Mouse (Mus musculus) kidney, embryonic 15.5 days (tissue): Measurements from ENCODE around the gene Flywch2. TPM values are rescaled to one million over a fixed set of nuclear protein-coding genes. Genes with fewer than 3 reads are reported as not detected.

ENCODE experiments used
- ATAC-seq: fragments of 200-750 bp; cut with Nextera tagmentation; replicated peaks from 2 replicates; pipeline ENCODE4 v1.8.0; 2017; ENCODE audit warnings: moderate TSS enrichment; ENCODE audit not compliant: low FRiP score
- H3K27ac ChIP-seq: fragments of 300-500 bp; sonication (generic); 2 replicates; pipeline ENCODE4 v1.5.1; 2015; ENCODE audit warnings: mild to moderate bottlenecking, inconsistent platforms
- H3K27me3 ChIP-seq: fragments of 300-500 bp; sonication (generic); 2 replicates; pipeline ENCODE4 v1.6.1; 2015; ENCODE audit warnings: inconsistent platforms
- H3K36me3 ChIP-seq: fragments of 300-500 bp; sonication (generic); 2 replicates; pipeline ENCODE4 v1.6.1; 2015; ENCODE audit warnings: inconsistent platforms
- H3K4me1 ChIP-seq: fragments of 300-500 bp; sonication (generic); 2 replicates; pipeline ENCODE4 v1.6.1; 2015; ENCODE audit warnings: inconsistent platforms
- H3K4me2 ChIP-seq: fragments of 300-500 bp; sonication (generic); 2 replicates; pipeline ENCODE4 v1.6.1; 2015; ENCODE audit warnings: moderate library complexity, mild to moderate bottlenecking, inconsistent platforms
- H3K4me3 ChIP-seq: fragments of 300-500 bp; sonication (generic); replicated peaks from 2 replicates; pipeline ENCODE4 v1.5.1; 2015; ENCODE audit warnings: mild to moderate bottlenecking, inconsistent platforms
- H3K9ac ChIP-seq: fragments of 300-500 bp; sonication (generic); 2 replicates; pipeline ENCODE4 v1.6.1; 2015; ENCODE audit warnings: mild to moderate bottlenecking, inconsistent platforms
- H3K9me3 ChIP-seq: fragments of 300-500 bp; sonication (generic); replicated peaks from 2 replicates; pipeline ENCODE4 v1.6.1; 2016; ENCODE audit warnings: inconsistent platforms
- WGBS: fragments of 180-500 bp; shearing (Covaris S2); methylation state at CpG from one replicate; pipeline ENCODE4 v1.1.7; 2015; ENCODE audit warnings: mixed read lengths; 5-methylcytosine and 5-hydroxymethylcytosine counted together
- polyA plus RNA-seq: library from polyadenylated mRNA; unstranded; fragments of >200 nt; fragmentation: Nextera tagmentation; extraction: Ambion mirVana; gene quantifications from 2 replicates; pipeline ENCODE4 v1.2.1, GENCODE M21; 2015

The Flywch2 gene
- polyA plus RNA-seq, 1 experiment from 2014 or later, result 37.4 TPM

GRCm38 (mm10) chr17:23746311-23746710, 39.6 kb downstream of the Flywch2 start:
- Histone ChIP-seq H3K36me3 (peaks cover 1% of the 10 kb centered on the region), H3K27me3 (peaks cover 68% of the 10 kb centered on the region), H3K4me2 (peak overlapping the region; percentile 67), H3K4me3 (peak overlapping the region; percentile 37), H3K27ac (no peak overlapping the region), H3K4me1 (peaks cover 56% of the 10 kb centered on the region), H3K9ac (no peak overlapping the region), H3K9me3 (no peaks in the 10 kb centered on the region)
- ATAC-seq, result no peak
- WGBS, result 5% methylated on average over 12 of the region's 12 CpGs

DNA sequence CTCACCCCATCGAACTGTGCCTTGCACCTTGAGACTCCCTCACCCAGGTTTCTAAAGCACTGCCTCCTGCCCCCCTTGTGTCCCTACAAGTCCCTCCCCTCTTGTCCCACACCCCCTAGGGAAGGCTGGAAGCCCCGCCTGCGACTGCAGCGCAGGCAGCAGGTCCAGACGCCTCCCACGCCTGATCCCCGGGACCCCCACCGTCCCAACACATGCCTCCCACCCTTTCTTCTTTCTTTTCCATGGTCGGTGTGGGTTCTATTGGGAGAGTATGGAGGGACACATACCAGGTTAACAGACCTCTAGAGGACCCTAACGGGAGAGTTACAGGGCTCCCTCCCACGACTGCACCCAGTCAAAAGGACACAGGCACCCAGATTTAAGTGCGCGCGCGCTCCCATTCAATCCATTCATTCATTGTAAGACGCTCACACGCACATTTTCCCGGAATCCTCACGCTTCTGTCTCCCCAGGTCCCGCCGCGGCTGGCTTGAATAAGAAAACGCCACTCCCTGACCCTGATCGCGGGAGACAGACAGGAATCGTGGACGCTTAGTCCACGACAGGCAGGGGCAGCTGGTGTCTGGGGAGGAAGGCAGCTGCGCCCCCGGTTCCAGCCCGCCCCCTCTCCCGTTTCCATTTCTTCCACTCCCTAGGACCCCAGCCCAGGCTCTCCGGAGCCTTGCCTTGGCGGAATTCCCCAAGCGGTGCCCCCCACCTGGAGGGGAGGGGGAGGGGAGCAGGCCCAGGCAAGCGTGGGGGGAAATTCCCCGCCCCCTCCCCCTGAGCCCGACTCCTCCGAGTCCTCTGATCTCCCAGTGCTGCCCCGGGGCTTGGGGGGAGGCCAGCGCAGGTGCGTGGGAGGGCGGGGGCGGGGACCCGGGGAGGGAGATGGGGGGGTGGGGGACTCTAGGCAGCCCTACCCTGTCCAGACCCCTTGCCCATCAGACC, 40.3 kb downstream of the Flywch2 start, which contains the start of gene Kremen2:
Kremen2 (minus strand) TSS at position 533 of the 951 bp plus-strand sequence.
- Histone ChIP-seq H3K27ac (no peak within 1 kb of the TSS), H3K9me3 (no peaks in the 10 kb centered on the region), H3K36me3 (no peaks in the 10 kb centered on the region), H3K4me1 (peaks cover 61% of the 10 kb centered on the region), H3K4me3 (peak within 1 kb of the TSS; percentile 37), H3K9ac (peak within 1 kb of the TSS; percentile 30; the same call in 1 of the 2 replicates), H3K4me2 (peak within 1 kb of the TSS; percentile 67), H3K27me3 (peaks cover 76% of the 10 kb centered on the region)
- no peak for ATAC-seq
- under 1% methylated on average over 43 of the region's 45 CpGs for WGBS

GRCm38 (mm10) chr17:23744651-23745050, 41.2 kb downstream of the Flywch2 start:
- Histone ChIP-seq H3K4me3 (peak overlapping the region; percentile 37), H3K4me2 (peak overlapping the region; percentile 67), H3K36me3 (no peaks in the 10 kb centered on the region), H3K27me3 (peaks cover 78% of the 10 kb centered on the region), H3K4me1 (peaks cover 68% of the 10 kb centered on the region), H3K9ac (no peak overlapping the region), H3K9me3 (no peaks in the 10 kb centered on the region), H3K27ac (no peak overlapping the region)
- 3% methylated on average over 14 of the region's 14 CpGs for WGBS
- no peak for ATAC-seq

DNA sequence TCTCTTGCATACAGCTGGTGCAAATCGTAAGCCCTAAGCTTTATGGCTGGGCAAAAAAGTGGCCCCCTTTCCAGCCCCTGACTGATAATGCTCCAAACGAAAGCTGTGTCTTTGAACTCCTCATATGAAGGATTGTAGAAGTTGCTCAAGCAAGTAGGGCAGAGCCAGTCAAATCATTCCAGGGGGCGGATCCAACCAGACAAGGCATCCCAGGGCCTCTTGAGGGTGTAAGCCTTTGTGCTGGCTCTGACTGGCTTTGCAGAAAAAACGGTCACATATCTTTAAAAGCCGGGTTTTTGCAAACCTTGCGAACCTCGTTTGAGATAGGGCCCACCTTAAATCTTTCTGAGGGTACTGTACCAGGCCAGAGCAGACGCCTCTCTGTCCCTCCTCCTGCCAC, 41.8 kb downstream of the Flywch2 start:
- no peak overlapping the region for H3K27ac ChIP-seq
- WGBS, result 25% methylated on average over 8 of the region's 8 CpGs
- peak overlapping the region; percentile 67; the same call in 1 of the 2 replicates for H3K4me2 ChIP-seq
- H3K4me1 ChIP-seq, result peaks cover 69% of the 10 kb centered on the region
- no peaks in the 10 kb centered on the region for H3K36me3 ChIP-seq
- no peak overlapping the region for H3K9ac ChIP-seq
- ATAC-seq, result no peak
- no peak overlapping the region for H3K4me3 ChIP-seq
- no peaks in the 10 kb centered on the region for H3K9me3 ChIP-seq
- H3K27me3 ChIP-seq, result peaks cover 80% of the 10 kb centered on the region

- ATAC-seq, result no peak
- no peaks in the 10 kb centered on the region for H3K9me3 ChIP-seq
- H3K27ac ChIP-seq, result no peak overlapping the region
- H3K27me3 ChIP-seq, result peaks cover 85% of the 10 kb centered on the region
- no peaks in the 10 kb centered on the region for H3K36me3 ChIP-seq
- WGBS, result 62% methylated on average over 12 of the region's 12 CpGs
- H3K4me1 ChIP-seq, result peaks cover 71% of the 10 kb centered on the region
- H3K9ac ChIP-seq, result no peak overlapping the region
- H3K4me3 ChIP-seq, result peak overlapping the region; percentile 27; the same call in 1 of the 2 replicates
- H3K4me2 ChIP-seq, result peak overlapping the region; percentile 43; the same call in 1 of the 2 replicates
Measured at GRCm38 (mm10) chr17:23742941-23743340, 42.9 kb downstream of the Flywch2 start.

DNA sequence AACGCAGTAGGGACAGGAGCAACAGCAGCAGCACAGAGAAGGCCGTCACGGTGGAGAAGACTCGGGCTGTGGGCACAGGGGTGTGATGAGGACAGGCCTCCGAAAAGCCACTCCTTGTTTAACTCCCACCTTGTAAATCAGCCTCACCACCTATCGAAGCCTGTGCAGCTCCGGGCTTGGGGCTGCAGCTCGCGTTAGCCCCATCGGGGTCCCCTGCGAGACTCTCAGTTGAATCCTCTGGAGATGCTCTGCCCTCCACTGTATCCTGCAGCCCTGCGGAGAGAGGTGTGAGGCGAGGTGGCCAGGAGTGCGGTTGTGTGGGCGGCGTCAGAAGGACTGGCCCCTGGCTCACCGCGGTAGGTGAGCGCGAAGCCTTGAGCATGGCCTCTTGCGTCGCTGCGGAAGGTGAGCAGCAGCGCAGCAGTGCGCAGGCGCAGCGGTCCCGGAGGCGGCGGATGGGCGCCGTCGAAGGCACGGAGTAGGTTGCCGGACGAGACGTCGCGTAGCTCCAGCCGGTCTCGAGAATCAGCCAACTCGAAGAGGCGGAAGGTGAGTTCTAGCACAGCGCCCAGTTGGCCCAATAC, 43.6 kb downstream of the Flywch2 start:
- Histone ChIP-seq H3K27me3 (peaks cover 83% of the 10 kb centered on the region), H3K27ac (no peak overlapping the region), H3K4me3 (peak overlapping the region; percentile 27), H3K4me2 (peak overlapping the region; percentile 43), H3K9me3 (no peaks in the 10 kb centered on the region), H3K36me3 (peaks cover 2% of the 10 kb centered on the region; the same call in 1 of the 2 replicates), H3K4me1 (peaks cover 75% of the 10 kb centered on the region), H3K9ac (no peak overlapping the region)
- ATAC-seq, result no peak
- WGBS, result 7% methylated on average over 44 of the region's 44 CpGs

- H3K27me3 ChIP-seq, result peaks cover 77% of the 10 kb centered on the region
- peak overlapping the region; percentile 27 for H3K4me3 ChIP-seq
- 36% methylated on average over 38 of the region's 38 CpGs for WGBS
- H3K36me3 ChIP-seq, result peaks cover 8% of the 10 kb centered on the region; the same call in 1 of the 2 replicates
- H3K4me1 ChIP-seq, result peaks cover 76% of the 10 kb centered on the region
- H3K9me3 ChIP-seq, result no peaks in the 10 kb centered on the region
- H3K27ac ChIP-seq, result no peak overlapping the region
- ATAC-seq, result no peak
- H3K9ac ChIP-seq, result no peak overlapping the region
- peak overlapping the region; percentile 43 for H3K4me2 ChIP-seq
Measured at GRCm38 (mm10) chr17:23741359-23742209, 44.3 kb downstream of the Flywch2 start.

DNA sequence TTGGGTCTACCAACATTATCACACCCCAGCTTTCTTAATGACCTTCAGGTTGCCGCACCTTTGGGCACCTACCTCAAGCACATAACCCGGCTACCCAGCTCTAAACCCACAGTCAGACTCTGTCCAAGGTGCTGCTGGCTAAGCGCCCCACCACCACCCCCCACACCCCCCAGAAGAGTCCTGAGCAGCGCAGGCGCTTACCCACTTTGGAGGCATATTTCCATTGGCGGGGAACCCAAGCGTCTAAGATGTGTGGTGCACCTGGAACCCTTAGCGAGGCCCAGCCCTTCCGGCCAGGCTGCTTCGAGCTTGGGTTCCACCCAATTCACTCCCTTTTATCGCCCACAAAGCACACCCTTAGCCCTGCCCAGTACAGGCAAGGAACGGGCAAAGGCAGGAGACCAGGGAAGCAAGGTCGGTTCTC, 45.3 kb downstream of the Flywch2 start, which contains the start of gene Paqr4:
Paqr4 (minus strand) TSS at position 270 of the 424 bp plus-strand sequence.
- peaks cover 67% of the 10 kb centered on the region for H3K4me1 ChIP-seq
- peak within 1 kb of the TSS; percentile 97 for H3K4me2 ChIP-seq
- H3K36me3 ChIP-seq, result peaks cover 17% of the 10 kb centered on the region
- WGBS, result 8% methylated on average over 13 of the region's 13 CpGs
- H3K9me3 ChIP-seq, result no peaks in the 10 kb centered on the region
- peak; percentile 16; the same call in 1 of the 2 replicates for ATAC-seq
- peaks cover 67% of the 10 kb centered on the region for H3K27me3 ChIP-seq
- peak within 1 kb of the TSS; percentile 63 for H3K4me3 ChIP-seq
- H3K9ac ChIP-seq, result peak within 1 kb of the TSS; percentile 58
- H3K27ac ChIP-seq, result peak within 1 kb of the TSS; percentile 63

DNA sequence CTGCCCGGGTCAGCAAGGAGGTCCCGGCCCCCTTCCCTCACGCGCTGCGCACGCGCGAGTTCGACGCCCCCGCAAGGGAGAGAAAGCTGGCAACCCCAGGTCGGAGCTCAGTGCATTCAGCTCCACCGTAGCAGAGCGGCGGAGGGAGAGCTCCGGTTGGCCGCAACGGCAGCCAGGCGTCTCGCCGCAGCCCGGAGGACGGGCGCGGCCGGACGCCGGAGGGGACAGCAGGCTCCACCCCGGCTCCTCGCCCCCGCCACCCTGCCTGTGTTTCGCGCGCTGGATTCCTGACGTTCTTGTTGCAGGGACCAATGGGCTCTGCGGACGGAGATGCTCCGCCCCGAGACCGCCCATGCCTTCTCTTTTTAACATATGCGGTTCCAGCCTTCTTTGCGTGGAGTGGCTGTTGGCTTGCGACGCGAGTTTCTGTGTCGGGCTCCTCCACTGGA, 45.7 kb downstream of the Flywch2 start:
- H3K4me1 ChIP-seq, result peaks cover 63% of the 10 kb centered on the region
- ATAC-seq, result peak; percentile 84
- H3K4me2 ChIP-seq, result peak overlapping the region; percentile 97
- H3K27ac ChIP-seq, result peak overlapping the region; percentile 63; the same call in 1 of the 2 replicates
- 0% methylated on average over 46 of the region's 46 CpGs for WGBS
- peak overlapping the region; percentile 63 for H3K4me3 ChIP-seq
- no peaks in the 10 kb centered on the region for H3K9me3 ChIP-seq
- H3K36me3 ChIP-seq, result peaks cover 22% of the 10 kb centered on the region
- H3K9ac ChIP-seq, result peak overlapping the region; percentile 58
- peaks cover 63% of the 10 kb centered on the region for H3K27me3 ChIP-seq

DNA sequence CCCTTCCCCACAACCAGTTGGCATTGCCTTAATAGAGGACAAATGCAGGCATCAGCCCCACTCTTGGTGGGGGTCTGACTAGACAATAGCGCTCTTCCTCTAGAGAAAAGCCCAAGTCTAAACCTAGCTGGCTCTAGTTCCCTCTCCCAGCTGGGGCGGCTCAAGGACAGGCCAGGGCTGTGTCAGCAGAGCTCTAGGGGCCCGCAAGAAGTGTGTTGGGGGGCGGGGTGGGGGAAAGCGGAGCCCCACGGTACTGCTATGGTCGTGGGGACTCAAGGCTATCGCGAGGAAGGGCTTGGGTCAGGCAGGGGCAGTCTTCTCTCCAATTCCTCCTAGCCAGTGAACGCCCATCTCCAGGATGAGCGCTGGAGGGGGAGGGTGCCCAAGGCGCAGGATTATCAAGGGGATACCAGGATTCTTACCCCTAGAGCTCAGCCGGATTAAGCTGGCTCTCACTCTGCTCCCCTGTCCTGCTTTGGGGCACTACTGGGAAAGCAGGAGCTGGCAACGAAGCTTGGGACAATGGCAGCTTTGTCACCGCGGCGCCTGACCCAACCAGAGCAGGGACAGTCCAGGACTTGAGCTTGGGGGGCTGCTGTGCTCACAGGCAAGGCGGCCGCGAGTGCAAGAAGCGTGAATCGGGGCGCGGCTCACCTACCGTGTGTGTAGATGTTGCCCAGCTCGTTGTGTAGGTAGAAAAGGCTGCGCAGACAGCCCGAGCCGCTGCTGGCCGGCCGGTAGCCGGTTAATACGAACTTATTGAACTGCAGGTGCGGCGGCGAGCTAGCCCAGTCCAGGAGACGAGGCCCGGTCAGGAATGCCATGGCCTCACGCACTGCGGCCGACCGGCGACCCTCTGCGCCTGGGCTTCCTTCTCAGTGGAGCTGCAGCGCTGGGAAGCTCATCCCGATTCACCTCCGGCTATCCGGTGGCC, 46.4 kb downstream of the Flywch2 start:
- 2% methylated on average over 48 of the region's 48 CpGs for WGBS
- no peaks in the 10 kb centered on the region for H3K9me3 ChIP-seq
- H3K4me3 ChIP-seq, result peak overlapping the region; percentile 63
- peak; percentile 30 for ATAC-seq
- H3K36me3 ChIP-seq, result peaks cover 28% of the 10 kb centered on the region
- peak overlapping the region; percentile 58 for H3K9ac ChIP-seq
- H3K27me3 ChIP-seq, result peaks cover 56% of the 10 kb centered on the region
- peaks cover 56% of the 10 kb centered on the region for H3K4me1 ChIP-seq
- H3K4me2 ChIP-seq, result peak overlapping the region; percentile 97
- peak overlapping the region; percentile 63 for H3K27ac ChIP-seq
